Mouse (Mus musculus) c-Kit-positive CD71-positive TER-119-negative erythroid progenitor cells, embryonic 14.5 days (primary cell): ENCODE data around the gene Cpne7.

Source experiments
- DNase-seq: peaks from one replicate; pipeline ENCODE4 v3.0.0-alpha.2; 2013; ENCODE audit warnings: low read depth

The Cpne7 gene

GRCm38 (mm10) chr8:123114644-123115043 is 2.5 kb upstream of the Cpne7 start:
- DNase-seq: no peak

GRCm38 (mm10) chr8:123117744-123118143 is 570 bp downstream of the Cpne7 start:
- DNase-seq: no peak

DNA sequence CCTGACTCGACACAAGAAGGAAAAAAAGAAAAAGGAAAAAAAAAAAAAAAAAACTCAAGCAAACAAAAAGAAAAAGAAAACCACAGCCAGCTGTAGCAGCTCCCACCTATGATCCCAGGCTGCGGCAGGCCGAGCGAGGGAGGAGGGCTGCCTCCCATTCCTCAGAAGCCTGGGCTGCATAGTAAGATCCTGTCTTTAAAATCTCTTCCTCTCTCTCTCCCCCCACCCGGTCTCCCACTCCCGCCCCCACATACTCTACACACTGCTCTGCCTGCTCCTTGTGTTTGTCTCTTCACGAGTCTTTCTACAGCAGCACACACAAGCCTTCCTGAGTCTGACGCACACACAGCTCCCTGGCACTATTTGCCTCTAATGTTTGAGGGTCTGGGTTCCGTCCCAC is 4.9 kb downstream of the Cpne7 start:
- DNase-seq: no peak

- no peak for DNase-seq
These were observed 5.5 kb downstream of the Cpne7 start for GRCm38 (mm10) chr8:123122670-123123069.

GRCm38 (mm10) chr8:123126193-123126816 is 9.1 kb downstream of the Cpne7 start:
- DNase-seq: no peak

DNA sequence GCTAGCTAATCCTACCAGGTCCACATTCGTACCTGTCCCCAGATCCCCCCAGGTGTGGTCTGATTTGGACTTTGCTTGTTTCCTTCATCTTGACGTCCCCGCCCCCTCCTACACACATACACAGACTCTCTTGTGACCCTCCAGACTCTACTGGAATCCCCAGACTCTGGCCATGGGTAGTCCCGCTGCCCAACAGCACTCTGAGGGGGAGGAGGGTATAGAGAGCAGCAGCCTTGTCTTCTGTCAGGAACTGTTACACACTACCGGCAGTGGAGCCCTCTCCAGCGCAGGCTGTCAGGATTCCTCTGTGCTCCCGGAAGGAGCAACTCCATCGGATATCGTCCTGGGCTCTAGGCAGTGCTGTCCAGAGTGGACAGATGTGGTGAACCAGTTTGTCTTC is 13.9 kb downstream of the Cpne7 start:
- DNase-seq: no peak

- no peak for DNase-seq
These were observed 15.8 kb downstream of the Cpne7 start for GRCm38 (mm10) chr8:123132953-123133352.

DNA sequence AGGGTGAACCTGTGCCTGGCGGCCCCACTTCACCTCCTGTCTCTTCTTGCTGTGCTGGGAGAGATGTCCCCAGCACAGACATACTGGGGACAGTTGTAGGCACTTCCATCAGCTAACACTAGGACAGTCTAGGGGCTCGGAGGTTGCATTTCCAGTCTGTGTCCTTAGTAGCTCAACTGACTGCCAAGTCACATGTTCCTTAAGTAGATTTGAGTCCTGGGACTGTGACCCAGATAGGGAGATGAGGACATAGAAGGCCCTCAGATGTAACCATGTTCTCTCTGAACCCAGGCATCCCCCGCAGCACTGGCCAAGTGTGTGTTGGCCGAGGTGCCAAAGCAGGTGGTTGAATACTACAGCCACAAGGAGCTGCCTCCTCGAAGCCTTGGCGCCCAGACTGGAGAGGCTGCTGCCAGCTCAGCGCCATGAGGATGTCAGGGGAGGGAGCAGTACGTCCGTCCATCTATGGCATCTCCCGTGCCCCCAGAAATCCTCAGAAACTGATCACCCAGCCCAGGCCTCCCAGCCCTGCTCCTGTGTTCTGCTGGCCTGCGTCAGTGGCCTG is 17.1 kb downstream of the Cpne7 start:
- DNase-seq: no peak

DNA sequence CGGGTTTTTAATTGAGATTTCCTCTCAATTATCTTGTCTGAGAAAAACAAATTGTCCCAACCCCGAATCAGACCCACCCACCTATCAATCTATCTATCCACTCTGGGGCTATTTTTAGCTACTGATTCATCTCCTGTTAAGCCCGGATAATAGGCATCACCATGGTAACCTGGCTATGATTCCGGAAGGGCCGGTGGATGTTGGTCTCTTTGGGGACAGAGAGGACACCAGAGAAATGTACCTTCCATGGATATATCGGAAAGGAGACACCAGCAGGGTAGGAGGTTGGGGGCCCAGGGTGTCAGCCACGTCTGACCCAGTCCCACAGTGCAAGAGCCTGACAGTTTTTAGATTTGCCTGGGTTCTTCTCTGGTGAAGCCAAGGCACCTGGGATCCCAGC is 18.2 kb downstream of the Cpne7 start:
- DNase-seq: no peak

- DNase-seq: no peak
These were observed 18.6 kb downstream of the Cpne7 start for GRCm38 (mm10) chr8:123135806-123136205.

GRCm38 (mm10) chr8:123136287-123136686 is 19.1 kb downstream of the Cpne7 start:
- no peak for DNase-seq

- DNase-seq: no peak
These were observed 20.5 kb downstream of the Cpne7 start for GRCm38 (mm10) chr8:123137645-123138077.

DNA sequence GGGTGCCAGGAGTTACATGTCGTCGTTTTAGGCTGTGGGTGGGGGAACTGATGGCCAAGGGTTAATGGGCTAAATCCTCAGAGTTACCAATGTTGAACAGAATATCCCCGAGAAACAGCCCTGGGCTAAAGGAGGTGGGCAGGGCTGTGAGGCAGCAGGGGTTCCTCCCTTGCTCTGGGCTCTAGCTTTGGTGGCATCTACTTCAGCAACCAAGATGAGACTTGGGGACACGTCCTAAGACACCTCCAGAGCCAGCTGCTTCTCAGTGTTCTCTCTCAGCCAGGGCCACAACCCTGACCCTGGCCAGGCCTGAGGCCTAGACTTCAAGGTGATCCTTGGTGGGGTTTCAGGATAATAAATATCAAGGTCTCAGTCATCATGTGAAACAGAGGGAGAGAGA is 21.6 kb downstream of the Cpne7 start:
- no peak for DNase-seq

DNA sequence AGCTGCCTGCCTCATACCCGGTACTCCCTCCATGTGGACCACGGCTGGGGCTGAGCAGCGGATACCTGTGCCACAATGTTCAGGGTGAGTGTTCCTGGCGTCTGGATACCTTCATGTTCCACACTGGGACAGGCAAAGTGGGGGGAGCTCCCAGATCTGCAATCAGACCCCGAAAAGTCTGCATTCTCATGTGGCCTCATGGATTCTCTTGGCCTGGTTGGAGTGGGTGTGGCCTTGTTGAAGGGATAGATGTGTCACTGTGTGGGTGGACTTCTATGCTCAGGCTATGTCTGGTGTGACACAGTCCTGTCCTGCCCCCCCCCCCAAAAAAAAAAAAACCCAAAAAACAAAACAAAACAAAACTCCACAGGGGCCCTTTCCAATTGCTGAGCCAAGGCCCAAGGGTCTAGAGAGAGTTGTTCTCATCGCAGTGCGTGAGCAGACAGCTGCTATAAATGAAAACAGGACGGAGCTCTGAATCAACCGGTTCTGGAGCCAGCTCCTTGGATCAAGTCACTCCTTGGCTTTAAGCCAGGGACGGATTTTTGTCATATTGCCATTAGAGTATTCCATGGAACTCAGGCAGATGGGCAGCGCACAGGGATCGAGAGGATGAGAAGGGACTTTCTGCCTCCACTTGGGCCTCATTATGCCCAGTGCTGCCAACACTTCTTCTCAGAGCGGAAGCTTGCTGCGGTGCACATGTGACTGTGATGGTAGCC is 24.7 kb downstream of the Cpne7 start:
- DNase-seq: no peak

DNA sequence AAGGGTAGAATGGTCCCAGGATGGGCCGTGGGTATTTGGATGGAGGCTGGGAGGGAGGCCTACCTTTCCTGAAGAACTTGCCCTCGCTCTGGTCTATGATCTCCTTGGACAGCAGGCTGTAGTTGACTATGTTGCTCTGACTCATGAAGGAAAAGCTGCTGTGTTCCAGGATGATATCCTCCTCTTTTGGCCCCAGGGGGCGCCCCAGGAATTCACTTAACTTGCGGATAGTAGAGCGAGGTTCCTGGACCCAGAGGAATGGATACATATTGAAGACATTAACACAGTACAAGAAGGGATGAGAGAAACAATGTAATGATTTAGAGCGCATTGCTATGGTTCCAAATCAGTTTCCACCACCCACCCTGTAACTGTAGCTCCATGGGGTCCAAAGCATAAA is 28.1 kb downstream of the Cpne7 start:
- DNase-seq: peak; percentile 45

DNA sequence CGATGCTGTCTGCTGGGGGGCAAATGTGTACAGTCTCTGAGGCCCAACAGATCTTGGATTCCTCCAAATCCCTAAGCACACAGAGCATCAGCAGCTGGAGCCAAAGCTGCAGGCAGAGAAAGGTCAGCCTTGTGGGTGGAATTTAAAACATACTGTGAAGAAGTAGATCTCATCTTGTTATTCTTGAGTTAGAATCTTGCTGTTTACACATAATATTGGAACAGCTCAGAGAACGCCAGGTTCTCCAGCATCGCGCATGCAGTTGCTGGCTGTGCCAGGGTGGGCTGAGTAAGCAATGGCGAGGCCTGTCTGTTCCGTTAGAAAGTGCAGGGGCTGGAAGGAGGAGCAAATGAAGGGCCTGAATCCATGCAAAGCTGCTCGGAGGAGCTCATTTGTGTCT is 29.2 kb downstream of the Cpne7 start:
- no peak for DNase-seq

GRCm38 (mm10) chr8:123150737-123151171 is 33.6 kb downstream of the Cpne7 start:
- no peak for DNase-seq

DNA sequence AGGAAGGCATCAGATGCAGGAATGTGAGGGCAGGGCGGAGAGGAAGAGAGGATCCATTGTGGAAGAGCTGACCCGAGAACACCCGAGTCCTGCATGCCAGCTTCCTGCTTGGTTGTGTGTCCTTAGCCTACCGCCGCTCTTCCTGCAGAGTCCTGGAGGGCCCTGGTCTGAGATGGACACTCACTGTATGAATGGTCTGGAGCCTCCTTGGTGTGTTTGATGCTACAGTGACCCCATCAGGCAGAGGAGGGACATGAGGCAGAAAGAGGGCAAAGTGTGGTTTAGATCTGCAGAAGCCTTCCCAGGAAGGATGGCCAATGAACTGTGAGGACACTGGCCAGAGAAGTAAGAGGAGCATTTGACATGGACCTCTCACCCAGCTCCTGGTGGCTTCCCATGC is 38.0 kb downstream of the Cpne7 start:
- no peak for DNase-seq

DNA sequence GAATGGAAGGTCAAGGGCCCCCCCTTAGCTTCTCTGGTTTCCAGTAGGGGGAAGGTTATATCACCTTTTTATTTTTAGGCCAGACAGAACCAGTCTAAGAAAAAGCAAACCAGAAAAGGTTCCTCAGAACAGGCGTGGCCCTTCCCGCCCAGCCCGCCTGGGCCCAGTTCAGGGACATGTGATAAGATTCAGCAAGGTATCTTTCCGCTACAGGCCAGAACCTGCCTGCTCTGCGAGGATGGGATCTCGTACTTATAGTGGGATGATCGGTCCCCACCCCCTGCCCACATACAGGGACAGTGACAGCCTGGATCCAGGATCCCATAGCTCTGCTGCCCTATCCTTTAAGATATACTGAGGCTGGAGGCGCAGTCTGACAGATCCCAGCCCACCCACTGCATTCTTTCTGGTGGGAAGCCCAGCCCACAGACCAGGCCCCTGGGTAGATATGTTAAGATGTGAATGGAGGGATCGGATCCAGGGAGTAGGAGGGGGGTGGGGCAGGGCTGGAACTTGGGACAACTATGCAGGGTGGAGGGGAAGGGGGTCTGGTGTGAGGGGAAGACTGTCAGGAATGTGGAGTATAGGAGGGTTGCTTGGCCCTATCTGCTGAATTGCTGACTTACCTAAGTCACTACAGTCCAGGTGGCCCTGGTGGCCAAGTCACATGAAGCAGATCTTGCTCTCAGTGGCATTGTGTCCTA is 39.0 kb downstream of the Cpne7 start:
- DNase-seq: peak; percentile 57

DNA sequence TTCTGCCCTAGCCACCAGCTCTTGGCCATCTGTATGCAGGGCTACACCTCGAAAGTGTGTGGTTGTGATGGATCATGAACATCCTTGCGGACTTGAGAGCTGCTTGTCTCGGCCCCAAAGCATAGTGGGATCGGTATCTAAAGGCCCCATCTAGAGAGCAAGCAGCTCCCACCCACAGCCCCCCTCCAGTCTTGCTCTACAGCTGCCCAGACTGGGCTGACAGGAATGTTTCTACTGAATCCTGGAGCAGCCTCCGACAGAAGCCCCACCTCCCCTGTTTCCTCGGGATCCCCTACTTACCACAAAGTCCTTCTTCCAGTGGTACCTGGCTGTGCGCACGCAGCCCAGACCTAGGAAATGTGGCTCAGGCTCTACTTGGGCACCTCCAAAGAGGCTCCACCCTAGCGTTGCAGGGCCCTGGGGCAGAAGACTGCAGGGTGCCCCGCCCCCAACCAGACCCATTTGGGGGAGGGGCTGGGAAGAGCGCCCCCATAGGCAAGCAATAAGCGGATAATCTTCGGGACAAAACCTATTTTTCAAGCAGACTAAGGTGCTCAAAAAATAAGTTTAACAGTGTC is 40.8 kb downstream of the Cpne7 start, which contains the start of gene Sult5a1:
TSS of gene Sult5a1 (minus strand) at position 428 of the 578 bp plus-strand sequence.
- no peak for DNase-seq

- DNase-seq: no peak
These were observed 64.2 kb downstream of the Cpne7 start for GRCm38 (mm10) chr8:123181391-123181790.
